Mouse (Mus musculus): ENCODE measurements at regions not wholly inside any gene's neighbourhood (a gene's known extent, or its start where the extent isn't known, plus 50 kb on each side); places are given as distances from the start of the nearest gene placed in this dataset.

DNA sequence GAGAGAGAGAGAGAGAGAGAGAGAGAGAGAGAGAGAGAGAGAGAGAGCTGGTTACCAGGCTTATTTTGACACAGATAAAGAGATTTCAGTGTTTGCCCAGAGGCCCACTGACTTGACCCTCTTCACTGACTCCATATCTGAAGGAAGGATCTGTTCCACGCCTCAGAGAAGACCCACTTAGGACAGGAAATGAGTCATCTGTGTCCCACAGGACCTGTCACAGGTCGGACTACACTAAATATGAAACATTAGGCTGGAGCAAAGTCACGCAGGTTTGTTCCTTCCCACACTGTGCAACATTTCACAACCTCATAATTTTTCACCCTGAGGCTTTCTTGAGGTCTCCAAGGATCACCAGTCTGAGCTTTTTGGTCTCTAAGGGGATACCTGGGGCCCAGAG lies 96.5 kb upstream of the Lpp start:
- no peaks in the 10 kb centered on the region for H3K36me3 ChIP-seq
- H3K4me1 ChIP-seq, result peaks cover 9% of the 10 kb centered on the region; the same call in 1 of the 2 replicates
- WGBS, result 55% methylated on average over 3 of the region's 3 CpGs
- DNase-seq (ENCODE audit: low spot score), result no peak
- no peaks in the 10 kb centered on the region for H3K27me3 ChIP-seq (ENCODE audit: insufficient read depth, poor library complexity, severe bottlenecking)
- no peaks in the 10 kb centered on the region for H3K9me3 ChIP-seq
- H3K27ac ChIP-seq, result no peak overlapping the region
- H3K4me3 ChIP-seq, result no peak overlapping the region

DNA sequence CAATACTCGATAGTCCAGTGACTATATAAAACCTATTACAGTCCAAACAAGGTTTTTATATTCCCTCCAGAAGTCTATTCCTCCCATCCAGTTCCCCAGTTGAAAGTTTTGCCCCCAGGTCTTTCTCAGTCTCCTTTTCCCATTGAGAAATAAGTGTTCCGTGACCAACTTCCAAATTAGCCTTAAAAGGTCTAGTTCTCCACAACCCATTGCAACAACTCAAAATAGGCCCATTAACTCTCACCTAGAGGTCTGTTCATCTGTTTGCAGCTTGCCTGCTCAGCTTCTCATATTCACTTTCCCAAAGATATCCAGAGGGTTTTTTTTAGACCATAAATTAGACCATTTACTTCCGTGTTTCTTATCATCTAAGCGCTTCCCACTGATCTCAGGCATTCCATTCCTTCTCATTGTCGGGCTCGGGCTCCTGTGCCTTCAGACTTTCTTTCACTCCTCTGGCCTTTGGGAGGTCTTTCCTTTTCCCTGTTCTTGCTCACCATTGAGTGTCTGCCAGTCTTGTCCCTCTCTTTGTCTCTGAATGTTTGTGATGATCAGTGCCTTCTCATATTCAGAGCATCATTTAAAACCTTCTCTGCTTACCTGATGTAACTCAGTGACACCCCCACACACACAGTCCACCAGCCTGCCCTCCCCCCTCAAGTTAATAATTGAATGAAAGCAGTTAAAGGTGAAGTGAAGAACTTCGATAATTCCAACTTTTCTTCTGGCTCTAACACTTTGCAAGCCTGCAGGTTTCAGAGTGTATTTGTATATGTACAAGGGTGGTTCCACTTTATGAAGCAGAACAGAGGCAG lies 97.5 kb upstream of the Lpp start:
- no peak overlapping the region for H3K4me3 ChIP-seq
- whole genome bisulfite sequencing, result 44% methylated on average over 7 of the region's 7 CpGs
- H3K36me3 ChIP-seq, result no peaks in the 10 kb centered on the region
- no peaks in the 10 kb centered on the region for H3K9me3 ChIP-seq
- DNase-seq (ENCODE audit: low spot score), result no peak
- H3K4me1 ChIP-seq, result peaks cover 9% of the 10 kb centered on the region; the same call in 1 of the 2 replicates
- H3K27ac ChIP-seq, result no peak overlapping the region
- H3K27me3 ChIP-seq (ENCODE audit: insufficient read depth, poor library complexity, severe bottlenecking), result no peaks in the 10 kb centered on the region

DNA sequence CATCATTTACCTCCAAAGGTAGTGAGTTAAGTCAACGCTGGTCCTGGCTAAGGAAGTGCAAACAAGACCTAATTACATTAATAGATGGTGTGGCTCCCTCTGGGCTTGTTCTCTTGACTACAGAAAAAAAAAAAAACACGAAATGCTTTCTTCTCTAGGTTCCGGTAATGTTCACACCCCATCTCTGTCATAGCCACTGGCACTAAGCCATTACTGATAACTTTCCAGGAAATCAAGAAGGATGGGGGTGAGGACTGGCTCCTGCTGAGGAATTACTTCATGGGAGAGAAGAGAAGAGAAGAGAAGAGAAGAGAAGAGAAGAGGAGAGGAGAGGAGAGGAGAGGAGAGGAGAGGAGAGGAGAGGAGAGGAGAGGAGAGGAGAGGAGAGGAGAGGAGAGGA lies 109.1 kb upstream of the Lpp start:
- H3K4me3 ChIP-seq, result no peak overlapping the region
- no peaks in the 10 kb centered on the region for H3K36me3 ChIP-seq
- peaks cover 11% of the 10 kb centered on the region for H3K4me1 ChIP-seq
- H3K9me3 ChIP-seq, result no peaks in the 10 kb centered on the region
- no peaks in the 10 kb centered on the region for H3K27me3 ChIP-seq (ENCODE audit: insufficient read depth, poor library complexity, severe bottlenecking)
- no peak overlapping the region for H3K27ac ChIP-seq
- 42% methylated on average over 3 of the region's 3 CpGs for WGBS
- DNase-seq (ENCODE audit: low spot score), result no peak

DNA sequence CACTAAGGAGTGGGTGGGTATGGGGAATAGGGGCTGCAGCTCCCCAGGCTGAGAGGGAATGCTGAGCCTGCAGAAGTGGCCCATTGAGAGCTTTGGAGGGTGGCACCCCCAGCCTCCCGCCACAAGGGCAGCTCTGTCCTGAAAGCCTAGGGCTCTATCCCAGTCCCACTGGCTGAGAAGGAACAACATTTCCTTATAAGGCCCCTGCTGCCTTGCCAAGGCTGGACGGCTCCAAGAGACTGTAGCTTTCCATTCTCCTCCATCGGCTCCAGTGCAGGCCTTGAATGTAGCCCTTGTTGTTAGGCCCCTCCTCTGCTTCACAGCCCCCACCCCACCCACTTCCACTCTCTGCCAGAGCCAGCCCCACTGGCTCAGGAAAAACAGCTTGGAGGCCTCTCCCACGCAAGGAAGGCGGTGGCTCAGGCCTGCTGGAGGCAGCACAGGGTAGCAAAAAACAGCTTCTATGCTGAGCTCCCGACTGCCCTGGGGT lies 111.1 kb upstream of the Lpp start:
- Histone ChIP-seq H3K27me3 (ENCODE audit: insufficient read depth, poor library complexity, severe bottlenecking) (no peaks in the 10 kb centered on the region), H3K27ac (peak overlapping the region; percentile 76), H3K4me3 (no peak overlapping the region), H3K36me3 (no peaks in the 10 kb centered on the region), H3K4me1 (peaks cover 14% of the 10 kb centered on the region), H3K9me3 (no peaks in the 10 kb centered on the region)
- DNase-seq (ENCODE audit: low spot score), result peak; percentile 89
- WGBS, result 10% methylated on average over 6 of the region's 6 CpGs

DNA sequence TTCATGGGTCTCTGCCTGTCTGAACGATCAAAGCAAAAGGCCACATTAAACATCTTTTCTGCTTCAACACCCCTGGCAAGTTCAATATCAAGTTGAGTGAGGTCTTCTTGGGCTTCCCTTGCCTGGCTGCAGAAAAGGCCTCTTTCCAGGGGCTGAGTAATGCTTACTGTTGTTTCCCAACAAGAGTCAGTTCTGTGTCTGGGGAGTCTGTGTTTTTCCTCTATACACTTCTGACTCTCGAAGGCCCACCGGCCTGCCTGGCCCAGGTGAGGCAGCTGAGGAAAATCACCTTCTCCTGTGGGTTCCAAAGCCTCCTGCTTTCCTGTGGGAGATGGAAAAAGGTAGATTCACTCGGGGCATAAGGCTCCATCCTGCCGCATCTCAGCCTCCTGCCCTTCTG lies 111.7 kb upstream of the Lpp start:
- Histone ChIP-seq H3K4me1 (peaks cover 14% of the 10 kb centered on the region), H3K27ac (peak overlapping the region; percentile 76; the same call in 1 of the 2 replicates), H3K4me3 (no peak overlapping the region), H3K27me3 (ENCODE audit: insufficient read depth, poor library complexity, severe bottlenecking) (no peaks in the 10 kb centered on the region), H3K9me3 (no peaks in the 10 kb centered on the region), H3K36me3 (no peaks in the 10 kb centered on the region)
- DNase-seq (ENCODE audit: low spot score), result no peak
- WGBS, result 81% methylated on average over 5 of the region's 5 CpGs

DNA sequence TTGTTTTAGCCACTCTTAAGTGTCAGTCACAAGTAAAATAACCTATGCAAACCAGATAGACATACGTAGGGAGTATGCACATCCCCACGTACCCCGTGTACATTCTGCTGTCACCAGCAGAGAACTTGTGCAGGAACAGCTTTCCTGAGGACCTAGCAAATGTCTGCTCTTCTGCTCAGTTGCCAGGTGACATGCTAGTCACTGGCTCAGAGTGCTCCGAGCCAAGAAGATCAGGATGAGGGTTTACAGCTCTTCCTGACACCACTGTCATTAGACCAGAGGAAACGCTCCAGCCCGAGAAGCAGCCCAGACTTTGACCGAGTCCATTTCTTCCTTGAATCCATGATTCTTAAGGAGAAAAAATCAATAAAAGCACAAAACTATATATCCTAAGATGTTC lies 115.5 kb upstream of the Lpp start:
- no peaks in the 10 kb centered on the region for H3K27me3 ChIP-seq (ENCODE audit: insufficient read depth, poor library complexity, severe bottlenecking)
- no peak overlapping the region for H3K27ac ChIP-seq
- H3K4me3 ChIP-seq, result no peak overlapping the region
- no peaks in the 10 kb centered on the region for H3K36me3 ChIP-seq
- 81% methylated on average over 7 of the region's 7 CpGs for WGBS
- H3K9me3 ChIP-seq, result no peaks in the 10 kb centered on the region
- no peak for DNase-seq (ENCODE audit: low spot score)
- H3K4me1 ChIP-seq, result peaks cover 14% of the 10 kb centered on the region

DNA sequence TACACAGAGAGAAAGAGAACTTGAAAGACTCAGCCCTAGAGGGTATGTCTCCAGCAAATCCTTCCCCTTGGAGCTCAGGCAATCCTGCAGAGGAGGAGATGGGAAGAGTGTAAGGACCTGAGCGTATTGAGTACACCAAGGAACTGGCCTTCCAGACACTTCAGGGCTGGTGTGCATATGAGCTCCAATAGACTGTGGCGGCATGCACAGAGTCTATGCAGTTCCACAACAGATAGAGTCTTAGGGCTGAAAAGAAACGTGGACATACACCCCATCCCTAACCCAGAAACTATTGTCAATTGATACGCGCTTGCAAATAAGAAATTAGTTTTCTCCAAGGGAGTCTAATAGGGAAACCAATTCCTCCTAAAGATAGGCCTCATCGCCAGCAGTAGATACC lies 130.6 kb upstream of the Lpp start:
- Histone ChIP-seq H3K4me3 (no peak overlapping the region), H3K27me3 (ENCODE audit: insufficient read depth, poor library complexity, severe bottlenecking) (no peaks in the 10 kb centered on the region), H3K36me3 (no peaks in the 10 kb centered on the region), H3K4me1 (no peaks in the 10 kb centered on the region), H3K9me3 (no peaks in the 10 kb centered on the region), H3K27ac (no peak overlapping the region)
- WGBS, result 88% methylated on average over 6 of the region's 6 CpGs
- no peak for DNase-seq (ENCODE audit: low spot score)

DNA sequence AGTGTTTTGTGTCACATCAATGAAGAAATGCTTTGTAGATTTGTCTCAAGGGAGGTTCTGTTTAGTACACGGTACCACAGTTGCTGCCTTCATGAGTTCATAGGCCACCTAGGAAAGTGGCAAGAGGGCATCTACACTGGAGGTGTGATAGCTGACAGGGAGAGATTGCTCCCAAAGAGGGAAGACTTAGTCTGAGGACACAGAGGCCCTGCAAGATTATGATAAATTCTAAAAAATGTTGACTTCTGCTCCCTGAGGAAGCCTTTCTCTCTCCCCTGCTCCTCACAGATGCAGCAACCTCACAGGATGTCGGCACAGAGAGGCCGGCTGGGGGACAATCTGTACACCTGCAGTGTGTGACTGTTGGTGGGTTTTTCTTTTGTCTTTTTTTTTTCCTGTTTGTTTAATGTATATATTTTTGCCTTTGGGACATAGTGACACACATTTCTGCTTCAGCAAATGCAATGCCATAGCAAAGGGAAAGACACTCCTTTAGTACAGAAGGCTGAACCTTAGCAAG lies 133.5 kb upstream of the Lpp start:
- H3K9me3 ChIP-seq, result no peaks in the 10 kb centered on the region
- no peak overlapping the region for H3K4me3 ChIP-seq
- no peaks in the 10 kb centered on the region for H3K4me1 ChIP-seq
- no peak overlapping the region for H3K27ac ChIP-seq
- H3K27me3 ChIP-seq (ENCODE audit: insufficient read depth, poor library complexity, severe bottlenecking), result no peaks in the 10 kb centered on the region
- H3K36me3 ChIP-seq, result no peaks in the 10 kb centered on the region
- WGBS, result 78% methylated on average over 3 of the region's 3 CpGs
- DNase-seq (ENCODE audit: low spot score), result no peak

DNA sequence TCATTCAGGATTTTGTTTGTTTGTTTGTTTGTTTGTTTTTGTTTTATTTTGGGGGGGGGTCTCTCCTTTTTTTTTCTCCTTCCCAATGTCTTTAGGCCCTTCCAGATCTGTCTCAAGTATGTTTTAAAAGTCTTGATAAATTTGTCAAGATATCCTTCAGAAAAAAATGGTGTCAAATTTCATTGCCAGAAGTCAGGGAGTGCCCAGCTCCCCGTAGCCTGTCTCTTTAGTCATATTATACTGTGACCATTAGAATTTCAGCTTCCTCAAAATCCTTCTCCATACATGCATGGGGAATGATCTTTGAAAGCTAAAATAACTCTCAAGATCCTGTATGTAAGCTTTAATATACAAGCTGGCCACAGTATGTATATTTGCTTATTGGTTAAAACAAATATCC lies 134.3 kb upstream of the Lpp start:
- WGBS, result 40% methylated on average over 1 of the region's 1 CpGs
- H3K9me3 ChIP-seq, result no peaks in the 10 kb centered on the region
- no peaks in the 10 kb centered on the region for H3K36me3 ChIP-seq
- no peak for DNase-seq (ENCODE audit: low spot score)
- no peak overlapping the region for H3K4me3 ChIP-seq
- no peaks in the 10 kb centered on the region for H3K4me1 ChIP-seq
- no peak overlapping the region for H3K27ac ChIP-seq
- no peaks in the 10 kb centered on the region for H3K27me3 ChIP-seq (ENCODE audit: insufficient read depth, poor library complexity, severe bottlenecking)

DNA sequence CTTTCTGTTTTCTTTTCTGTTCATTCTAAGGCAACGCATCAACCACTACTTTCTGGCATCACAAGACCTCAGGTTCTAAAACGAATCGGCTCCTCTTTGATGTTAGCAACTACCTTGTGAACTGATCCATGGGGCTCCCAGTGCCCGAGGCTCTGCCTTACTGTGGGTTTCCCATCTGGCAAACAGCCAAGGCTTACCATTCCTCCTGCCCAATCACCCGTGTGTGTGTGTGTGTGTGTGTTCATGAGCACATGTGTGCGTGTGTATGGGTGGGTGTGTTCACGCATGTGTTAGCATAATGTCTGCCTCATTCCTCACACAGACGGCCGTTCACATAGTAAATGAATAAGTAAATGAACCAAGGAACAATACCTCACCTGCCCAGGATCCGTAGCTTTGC lies 138.3 kb upstream of the Lpp start:
- WGBS, result 84% methylated on average over 10 of the region's 10 CpGs
- H3K9me3 ChIP-seq, result no peaks in the 10 kb centered on the region
- H3K4me1 ChIP-seq, result no peaks in the 10 kb centered on the region
- no peaks in the 10 kb centered on the region for H3K27me3 ChIP-seq (ENCODE audit: insufficient read depth, poor library complexity, severe bottlenecking)
- H3K36me3 ChIP-seq, result no peaks in the 10 kb centered on the region
- H3K4me3 ChIP-seq, result no peak overlapping the region
- H3K27ac ChIP-seq, result no peak overlapping the region
- DNase-seq (ENCODE audit: low spot score), result no peak

DNA sequence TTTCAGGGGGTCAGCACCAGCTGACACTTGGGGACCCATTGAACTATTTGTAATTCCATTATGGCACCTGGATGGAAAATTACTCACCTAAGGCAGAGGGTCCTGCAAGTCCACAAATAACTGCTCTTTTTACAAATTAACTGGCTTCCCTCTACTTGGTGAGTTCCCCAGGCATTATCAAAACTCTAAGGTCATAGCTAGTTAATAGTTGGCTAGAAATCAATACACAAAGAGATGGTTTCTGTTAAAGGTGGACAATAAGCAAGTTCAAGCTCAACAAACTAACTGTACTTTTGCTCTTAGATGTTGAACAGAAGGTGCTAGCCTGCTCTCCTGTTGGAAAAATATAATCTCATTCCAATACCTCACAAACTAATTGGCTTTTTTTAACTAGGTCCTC lies 138.7 kb upstream of the Lpp start:
- no peaks in the 10 kb centered on the region for H3K4me1 ChIP-seq

DNA sequence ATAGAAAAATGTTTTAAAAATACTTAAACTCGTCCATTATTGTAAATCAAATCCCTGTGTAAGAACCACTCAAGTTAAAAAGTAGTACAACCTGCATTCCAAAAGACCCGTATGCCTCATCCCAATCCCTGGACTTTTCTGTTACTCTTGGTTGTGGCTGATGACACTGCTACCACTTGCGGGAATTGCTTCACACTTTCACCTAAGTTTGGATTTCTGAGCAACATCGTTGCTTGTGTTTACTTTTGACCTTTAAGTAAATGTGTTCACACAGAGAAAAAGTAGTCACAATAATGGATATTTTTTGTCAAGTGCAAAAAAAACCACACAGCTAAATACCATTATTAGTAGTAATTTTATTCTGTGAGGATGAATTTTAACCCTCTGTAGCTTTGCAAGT lies 139.2 kb upstream of the Lpp start:
- H3K27ac ChIP-seq, result no peak overlapping the region
- H3K36me3 ChIP-seq, result no peaks in the 10 kb centered on the region
- WGBS, result 77% methylated on average over 4 of the region's 4 CpGs
- DNase-seq (ENCODE audit: low spot score), result no peak
- no peak overlapping the region for H3K4me3 ChIP-seq
- H3K9me3 ChIP-seq, result no peaks in the 10 kb centered on the region
- H3K4me1 ChIP-seq, result no peaks in the 10 kb centered on the region
- H3K27me3 ChIP-seq (ENCODE audit: insufficient read depth, poor library complexity, severe bottlenecking), result no peaks in the 10 kb centered on the region

More for the DNA sequence above, 138.7 kb upstream of the Lpp start:
- no peak overlapping the region for H3K27ac ChIP-seq
- DNase-seq (ENCODE audit: low spot score), result no peak
- H3K9me3 ChIP-seq, result no peaks in the 10 kb centered on the region
- H3K4me3 ChIP-seq, result no peak overlapping the region
- no peaks in the 10 kb centered on the region for H3K36me3 ChIP-seq
- H3K27me3 ChIP-seq (ENCODE audit: insufficient read depth, poor library complexity, severe bottlenecking), result no peaks in the 10 kb centered on the region

DNA sequence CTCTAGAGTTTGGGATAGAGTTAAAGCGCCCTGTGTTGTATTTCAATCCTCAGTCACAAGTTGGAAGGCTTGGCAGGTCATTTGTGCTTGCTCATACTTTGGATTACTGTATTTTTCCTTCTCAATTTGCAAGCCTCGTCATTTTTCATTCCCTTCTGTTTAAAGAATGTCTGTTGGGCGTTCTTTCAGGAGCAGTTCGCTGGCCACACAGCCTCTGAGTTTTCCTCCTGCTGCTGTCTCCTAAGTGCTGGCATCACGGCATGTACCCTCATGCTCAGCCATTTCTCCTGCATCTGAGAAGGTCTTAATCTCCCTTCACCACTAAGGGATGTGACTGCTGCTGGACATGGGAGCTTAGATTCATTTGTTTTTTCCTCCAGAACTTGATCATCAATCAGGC lies 146.0 kb upstream of the Lpp start:
- no peaks in the 10 kb centered on the region for H3K9me3 ChIP-seq
- WGBS, result 72% methylated on average over 5 of the region's 5 CpGs
- no peak for DNase-seq (ENCODE audit: low spot score)
- no peaks in the 10 kb centered on the region for H3K36me3 ChIP-seq
- H3K4me1 ChIP-seq, result no peaks in the 10 kb centered on the region
- H3K27me3 ChIP-seq (ENCODE audit: insufficient read depth, poor library complexity, severe bottlenecking), result no peaks in the 10 kb centered on the region
- H3K4me3 ChIP-seq, result no peak overlapping the region
- no peak overlapping the region for H3K27ac ChIP-seq

Measured in heart, embryonic 10.5 days (tissue).